Mouse (Mus musculus): Measurements from ENCODE around the gene St6gal1.

St6gal1 gene

DNA sequence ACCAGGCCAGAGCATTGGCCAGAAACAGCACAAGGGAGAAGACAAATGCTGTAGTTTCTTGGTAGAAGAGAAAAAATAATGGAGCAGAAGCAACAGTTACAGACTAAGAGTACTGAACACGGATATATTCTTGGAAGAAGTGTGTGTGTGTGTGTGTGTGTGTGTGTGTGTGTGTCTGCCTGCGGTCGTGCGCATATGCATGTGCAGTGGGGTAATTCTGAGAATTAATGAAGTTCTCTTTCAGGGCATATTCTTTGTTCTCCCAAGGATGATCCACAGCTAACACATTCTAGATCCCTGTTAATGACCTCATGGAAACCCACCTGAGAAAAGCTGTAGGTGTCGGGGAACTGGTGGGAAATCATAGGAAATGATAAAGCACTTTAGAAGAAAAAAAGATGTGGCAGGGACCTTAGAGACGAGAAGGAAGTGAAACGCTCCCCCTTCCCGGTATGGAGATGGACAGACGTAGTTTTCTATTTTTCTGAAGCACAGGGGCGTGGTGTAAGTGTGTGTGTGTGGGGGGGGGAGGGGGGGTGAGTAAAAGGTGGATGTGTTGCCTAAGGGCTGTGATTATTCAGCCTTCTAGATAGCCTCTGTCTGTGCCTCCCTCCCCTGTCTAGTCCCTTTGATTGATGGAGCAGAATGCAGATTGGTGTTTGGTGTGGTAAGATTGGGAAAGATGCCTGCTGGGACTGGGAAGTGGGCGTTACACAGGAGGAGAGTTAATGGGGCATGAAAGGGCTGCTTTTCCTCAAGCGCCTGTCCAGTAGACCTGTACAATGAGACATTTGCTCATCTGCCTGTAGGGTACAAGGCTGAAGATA is 82.8 kb downstream of the St6gal1 start:
- no peak for DNase-seq

DNA sequence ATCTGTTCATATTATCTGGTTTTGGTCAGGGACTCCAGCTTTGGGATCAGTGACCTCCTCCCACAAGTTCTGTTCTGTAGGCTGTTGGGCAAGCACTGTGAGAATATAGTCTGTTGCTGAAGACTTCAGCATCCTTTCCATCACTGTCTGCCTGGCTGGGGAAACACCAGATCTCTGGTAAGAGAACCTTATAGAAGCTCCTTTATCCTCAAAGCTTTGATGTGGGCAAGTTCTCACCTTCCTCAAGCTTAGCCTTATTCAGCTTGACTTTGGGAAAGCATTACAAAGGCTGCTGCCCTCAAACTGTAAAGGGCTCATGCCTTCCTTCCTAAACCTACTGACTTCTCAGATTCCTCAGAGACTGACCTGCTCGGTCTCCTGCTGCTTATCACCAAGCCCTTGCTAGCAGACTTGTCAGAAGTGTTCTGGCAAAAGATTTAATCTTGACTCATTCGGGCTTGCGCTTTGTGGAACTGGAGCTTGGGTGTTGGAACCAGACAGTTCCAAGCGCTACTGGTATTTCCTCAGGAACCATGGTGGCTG is 83.5 kb downstream of the St6gal1 start:
- no peak for DNase-seq

DNA sequence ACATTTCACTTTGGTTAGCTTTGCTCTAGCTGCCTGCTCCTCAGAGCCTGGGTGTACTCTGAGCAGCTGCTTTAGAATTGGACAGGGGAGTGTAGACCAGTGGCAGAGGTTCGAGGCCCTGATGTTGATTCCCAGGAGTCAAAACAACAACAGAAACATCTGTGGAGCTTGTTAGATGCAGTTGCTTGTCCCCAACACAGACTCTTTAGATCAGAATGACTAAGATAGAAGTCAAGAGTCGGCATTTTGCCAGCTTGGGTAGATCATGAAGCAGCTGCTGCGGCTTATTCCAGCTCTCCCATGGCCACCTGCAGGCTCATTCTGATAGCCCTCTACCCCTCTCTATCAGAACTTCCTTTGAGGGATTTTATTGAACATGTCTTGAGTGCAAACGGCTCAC is 84.5 kb downstream of the St6gal1 start:
- no peak for DNase-seq

DNA sequence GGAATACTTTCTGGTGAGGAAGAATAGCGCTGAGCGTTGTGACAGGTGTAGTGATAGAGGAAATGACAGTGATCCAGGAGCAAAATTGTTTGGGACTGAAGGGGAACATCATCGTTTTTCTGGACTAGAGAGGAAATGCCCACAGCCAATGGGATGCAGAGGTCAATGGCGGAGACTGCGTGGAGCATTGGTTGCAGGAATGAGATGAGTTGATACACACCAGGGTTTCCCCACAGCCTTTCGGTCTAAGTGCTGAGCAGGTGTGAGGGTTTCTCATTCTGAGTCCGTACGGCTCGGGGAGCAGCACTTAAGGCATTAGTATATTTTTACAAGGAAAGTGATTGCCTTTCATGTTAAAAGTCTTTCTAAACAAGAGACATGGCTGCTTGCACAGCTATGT is 88.1 kb downstream of the St6gal1 start:
- DNase-seq: no peak

DNA sequence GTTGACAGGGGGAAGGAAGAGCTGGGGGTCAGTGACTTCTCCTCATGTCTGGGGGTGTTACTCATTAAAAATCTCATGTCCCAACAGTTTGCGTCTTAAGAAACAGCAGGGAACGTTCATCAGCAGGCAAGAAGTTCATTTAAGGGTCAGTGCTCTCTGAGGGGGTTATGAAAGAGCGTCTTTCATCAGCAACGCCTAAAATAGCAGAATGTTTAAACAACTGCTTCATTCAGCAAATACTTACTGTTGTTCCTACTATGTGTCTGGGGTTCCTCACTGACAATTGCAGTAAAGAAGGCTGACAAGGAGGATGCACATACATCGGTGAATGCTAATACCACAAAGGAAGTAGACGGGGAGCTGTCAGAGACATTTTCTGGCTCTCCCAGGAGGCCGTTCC is 90.2 kb downstream of the St6gal1 start:
- no peak for DNase-seq

DNA sequence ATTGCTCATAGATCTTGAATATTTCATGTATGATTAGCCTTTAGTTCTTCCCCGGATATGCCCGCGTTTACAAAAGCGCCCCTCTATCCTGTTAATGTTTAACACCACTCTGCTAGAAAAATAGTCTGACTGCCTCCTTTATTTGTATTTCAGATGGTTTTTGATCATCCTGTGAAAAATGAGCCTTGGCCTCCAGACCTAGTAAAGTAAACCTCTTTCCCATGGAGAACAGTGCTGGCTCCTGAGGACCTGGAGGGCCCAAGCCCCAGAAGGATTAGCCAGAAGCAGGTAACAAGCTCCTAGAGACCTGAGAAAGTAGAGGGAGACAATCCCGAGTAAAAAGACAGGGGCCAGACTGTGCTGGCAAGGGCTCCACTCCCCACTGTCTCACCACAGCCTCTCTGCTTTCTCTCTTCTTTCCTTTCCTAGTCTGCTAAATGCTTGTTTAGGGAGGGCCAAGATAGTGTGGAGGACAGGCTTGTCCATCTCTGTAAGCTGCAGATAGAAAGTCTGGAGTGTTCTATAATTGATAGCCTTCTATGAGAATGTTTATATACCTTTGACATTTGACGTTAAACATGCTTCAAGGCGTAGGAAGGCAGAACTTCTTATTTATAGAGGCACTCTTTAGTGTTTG is 93.0 kb downstream of the St6gal1 start:
- DNase-seq: no peak

DNA sequence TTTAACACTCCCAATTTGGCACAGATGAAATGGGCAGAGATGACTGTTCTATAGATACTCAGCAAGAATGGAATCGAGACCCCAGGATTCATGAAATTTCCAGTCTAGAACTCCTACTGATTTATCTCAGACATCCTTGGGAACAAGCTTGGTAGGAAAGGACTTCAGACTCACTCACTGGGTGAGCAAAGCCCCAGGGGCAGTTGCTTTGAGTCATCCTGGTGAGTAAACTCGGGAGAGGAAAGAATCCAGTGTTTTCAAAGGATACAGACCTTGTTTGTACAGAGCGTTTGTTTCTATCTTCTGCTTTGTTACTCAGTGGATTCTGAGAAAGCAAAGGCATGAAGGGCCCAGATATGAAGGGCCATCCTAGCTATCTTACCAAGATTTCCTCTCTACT is 95.5 kb downstream of the St6gal1 start:
- DNase-seq: no peak

DNA sequence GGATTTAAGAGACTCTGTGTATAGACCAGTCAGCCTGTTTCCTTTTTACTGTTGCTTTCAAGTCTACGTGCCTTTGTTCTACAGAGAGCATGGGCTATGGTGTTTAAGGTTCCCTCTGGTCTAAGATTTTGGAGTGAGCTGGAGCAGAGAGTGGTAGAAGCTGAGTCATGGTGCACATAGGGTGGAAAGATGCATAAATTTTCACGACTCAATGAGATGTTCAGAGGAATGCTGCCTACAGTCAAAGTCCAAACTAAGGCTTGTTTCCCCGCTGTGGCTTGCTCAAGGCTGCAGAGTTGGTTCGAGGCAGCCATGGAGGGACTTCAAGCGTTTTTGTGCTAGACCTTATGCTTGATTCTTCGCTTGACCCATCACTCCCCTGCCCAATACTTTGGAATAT is 96.0 kb downstream of the St6gal1 start:
- DNase-seq: no peak

DNA sequence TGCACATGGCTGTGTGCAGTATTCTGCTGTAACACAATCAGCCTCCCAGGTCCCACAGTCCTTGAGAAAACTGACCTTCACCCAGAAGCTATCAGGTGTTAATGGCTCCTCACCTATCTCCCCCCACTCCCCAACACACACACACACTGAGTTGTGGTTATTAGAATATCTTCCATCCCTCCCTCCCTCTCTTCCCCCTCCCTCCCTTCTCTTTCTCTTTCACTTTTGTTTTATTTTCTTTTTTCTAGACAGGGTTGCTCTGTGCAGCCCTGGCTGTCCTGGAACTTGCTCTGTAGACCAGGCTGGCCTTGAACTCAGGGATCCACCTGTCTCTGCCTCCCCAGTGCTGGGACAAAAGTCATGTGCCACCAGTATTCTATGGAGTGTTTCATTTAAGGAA is 97.9 kb downstream of the St6gal1 start:
- no peak for DNase-seq

DNA sequence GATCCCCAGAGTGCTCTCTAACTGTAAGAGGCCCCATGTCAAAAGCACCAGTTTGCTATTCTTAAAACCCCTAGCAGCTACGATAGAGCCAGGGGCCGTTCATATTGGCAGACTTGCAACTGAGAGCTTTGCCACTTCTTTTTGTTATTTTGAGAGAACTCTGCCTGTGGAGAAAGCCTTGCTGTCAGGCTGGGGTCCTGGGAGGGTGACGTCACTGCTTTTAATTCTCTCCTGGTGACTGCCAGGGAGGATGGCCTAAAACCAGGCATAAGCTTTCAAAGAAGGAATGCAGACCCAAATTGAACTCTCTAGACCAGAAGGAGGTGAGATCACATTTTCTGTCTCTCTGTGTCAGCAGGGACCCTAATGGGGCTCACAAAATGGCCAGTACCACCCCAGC is 99.4 kb downstream of the St6gal1 start:
- DNase-seq: no peak

DNA sequence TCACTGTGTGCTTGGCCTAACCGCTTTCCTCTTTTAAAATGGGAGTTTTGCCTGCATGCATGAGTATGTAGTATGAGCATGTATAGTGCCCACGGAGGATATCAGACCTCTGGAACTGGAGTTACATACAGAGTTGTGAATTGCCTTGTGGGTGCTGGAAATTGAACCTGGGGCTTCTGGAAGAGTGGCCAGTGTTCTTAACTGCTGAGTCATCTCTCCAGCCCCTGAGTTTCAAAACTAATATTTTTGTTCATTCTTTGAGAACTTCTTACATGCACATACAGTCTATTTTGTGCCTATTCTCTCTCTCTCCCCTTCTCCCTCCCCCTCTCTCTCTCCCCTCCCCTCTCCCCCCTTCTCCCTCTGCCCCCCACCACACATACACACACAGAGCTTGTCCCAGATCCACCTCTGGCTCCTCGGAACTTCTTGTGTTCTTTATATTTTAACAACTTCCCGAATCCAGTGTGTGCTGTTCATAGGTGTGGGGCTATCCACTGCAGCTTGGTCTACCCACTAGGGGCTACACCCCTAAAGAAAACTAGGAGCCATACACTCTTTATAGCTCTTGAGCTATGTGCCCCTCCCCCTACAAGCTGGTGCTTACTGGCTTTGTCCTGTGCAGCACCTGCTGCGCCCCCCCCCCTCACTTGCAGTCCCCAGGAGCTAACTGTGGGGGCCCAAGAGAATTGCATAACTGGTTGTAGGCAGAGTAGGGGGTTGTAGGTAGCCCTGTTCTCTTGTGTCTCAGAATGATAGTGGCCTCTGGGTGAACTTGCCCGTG is 100.5 kb downstream of the St6gal1 start:
- no peak for DNase-seq

DNA sequence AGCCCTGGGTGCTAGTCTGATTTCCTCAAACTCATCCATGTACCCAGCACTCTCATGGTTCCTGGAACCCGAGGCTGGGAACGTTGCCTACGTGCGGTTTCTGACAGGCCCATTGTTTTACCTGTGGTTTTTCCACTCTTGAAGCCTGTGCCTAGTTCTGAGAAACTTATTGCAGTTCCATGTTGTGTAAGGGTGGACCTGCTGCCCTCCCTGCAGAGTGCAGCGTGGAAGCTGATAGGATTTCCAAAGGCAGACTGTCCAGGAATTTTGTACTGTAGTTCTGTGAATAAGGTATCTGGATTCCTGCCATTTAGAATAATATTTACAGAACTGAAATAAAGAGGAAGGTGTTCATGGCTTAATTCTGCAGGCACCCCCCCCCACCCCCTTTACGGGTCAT is 102.1 kb downstream of the St6gal1 start:
- DNase-seq: no peak

DNA sequence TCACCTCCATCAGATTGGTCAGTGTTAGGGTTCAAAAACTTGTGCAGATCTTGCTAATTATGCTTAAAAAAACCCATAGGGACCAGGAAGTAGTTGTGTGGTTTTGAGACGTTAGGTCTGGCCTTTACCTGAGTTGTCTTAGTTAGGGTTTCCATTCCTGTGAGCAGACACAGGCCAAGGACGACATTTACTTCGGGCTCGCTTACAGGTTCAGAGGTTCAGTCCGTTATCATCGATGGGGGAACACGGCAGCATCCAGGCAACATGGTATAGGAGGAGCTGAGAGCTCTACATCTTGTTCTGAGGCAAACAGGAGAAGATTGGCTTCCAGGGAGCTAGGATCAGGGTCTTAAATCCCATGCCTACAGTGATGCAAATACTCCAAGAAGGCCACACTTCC is 102.7 kb downstream of the St6gal1 start:
- DNase-seq: no peak

DNA sequence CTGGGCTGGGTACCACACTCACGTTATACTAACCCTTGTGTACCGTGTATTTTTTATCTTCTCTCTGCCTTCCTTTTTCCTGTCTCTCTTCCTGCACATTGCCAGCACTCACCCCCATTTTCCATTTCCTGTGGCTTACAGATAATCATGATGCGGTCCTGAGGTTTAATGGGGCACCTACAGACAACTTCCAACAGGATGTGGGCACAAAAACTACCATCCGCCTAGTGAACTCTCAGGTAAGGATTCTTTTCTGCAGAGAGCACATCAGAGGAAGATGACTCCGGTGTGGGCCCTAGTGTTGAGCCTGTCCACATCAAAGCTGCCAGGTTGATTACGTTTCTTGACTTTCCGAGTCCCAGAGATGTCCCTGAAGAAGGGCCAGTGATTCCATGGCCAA is 103.7 kb downstream of the St6gal1 start:
- no peak for DNase-seq

DNA sequence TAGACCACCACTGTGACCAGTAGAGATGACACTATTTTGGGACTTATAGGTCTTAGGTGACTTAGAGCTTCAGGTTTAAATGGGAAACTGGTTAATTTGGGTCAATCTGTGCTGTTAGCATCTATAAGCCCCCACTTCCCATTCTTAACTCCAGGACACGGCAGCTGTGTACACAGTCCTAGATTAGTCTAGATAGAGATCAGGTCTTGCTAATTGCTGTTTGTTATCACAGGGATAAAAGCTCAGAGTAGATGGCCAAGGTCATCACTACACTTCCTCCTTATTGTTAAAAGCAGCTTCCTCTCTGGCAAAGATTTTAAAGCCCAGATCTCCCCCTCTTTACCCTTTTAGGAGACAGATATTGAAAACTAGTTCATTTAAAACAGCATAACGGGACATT is 107.6 kb downstream of the St6gal1 start:
- DNase-seq: no peak

DNA sequence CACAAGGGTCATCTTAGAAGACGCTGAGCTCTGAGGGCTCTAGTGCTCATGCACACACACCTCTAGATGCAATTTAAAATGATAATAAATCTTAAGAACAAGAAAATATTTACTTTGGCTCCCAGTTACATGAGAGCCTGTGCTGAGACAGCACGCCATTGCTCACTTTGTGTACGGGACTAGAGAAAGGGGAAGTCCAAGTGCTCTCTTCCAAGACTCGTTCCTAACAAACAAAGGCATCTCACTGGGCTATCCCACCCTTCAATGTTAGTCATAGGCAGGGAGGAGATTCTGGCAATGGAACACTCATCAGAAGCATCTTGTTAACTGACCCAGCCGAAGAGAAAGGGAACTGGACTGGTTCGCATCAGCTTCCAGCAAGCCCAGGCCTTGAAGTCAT is 108.1 kb downstream of the St6gal1 start:
- DNase-seq: no peak

DNA sequence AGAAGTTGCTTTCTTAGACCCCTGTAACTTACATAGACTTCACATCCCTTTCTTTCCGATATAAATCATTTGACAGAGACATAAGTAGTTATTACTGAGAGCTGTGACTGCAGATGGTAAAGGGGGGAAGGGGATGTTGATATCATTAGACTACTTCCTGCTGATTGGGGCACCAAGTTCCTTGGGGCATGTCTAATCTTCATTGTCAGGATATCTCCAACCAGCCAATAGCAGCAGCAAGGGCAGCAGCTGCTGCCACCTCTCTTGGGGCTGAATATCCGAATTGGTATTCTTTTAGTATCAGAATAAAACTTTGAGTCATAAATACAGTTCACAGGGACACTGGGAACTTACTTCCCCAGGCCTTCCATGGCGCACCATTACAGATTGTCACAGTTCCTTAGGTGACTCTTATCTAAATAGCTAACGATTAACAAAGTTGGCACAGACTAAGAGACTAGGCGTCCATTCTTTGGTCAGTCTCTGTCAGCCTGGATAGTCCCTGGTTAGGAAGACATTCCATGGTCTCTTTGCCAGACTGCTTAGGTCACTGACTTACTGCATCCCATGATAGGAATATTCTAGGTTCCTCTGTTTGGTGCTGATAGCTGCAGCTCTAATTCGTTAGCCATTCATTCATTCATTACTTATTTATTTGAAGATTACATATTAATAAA is 109.5 kb downstream of the St6gal1 start:
- no peak for DNase-seq

DNA sequence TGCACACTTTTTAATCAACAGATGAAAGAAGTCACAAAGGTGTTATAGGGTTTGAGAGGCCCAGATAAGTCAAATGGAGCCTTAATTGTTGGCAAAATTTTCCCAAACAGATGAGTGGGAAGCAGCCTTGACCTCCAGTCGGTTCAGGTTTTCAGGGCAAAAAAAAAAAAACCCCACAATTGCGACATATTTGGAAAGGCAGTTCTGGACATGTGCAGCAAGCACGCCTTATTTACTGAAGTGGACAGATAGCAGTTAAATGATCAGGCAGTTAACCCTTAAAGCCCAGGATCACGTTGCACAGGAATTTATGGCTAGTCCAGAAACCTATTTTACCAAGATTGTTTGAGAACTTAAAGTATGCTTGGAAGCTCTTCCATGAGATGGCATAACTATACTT is 112.8 kb downstream of the St6gal1 start:
- DNase-seq: no peak

DNA sequence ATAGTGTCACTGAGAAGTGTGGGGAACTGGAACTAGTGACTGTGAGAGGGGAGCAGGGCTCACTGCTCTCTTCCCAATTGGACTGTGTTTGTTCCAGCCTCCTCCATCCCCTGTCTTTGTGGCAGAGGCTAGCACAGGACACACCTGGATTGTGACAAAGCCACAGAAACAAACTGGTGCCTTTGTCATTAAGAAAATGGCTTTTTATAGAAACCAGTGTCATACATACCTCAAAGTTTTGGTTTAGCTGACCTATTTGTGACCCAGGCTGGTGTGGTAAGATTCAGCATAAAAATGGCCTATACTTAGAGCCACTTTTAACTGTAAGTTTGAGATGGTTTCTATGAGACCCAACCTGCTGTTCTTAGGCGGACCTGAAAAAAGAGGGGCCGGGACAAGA is 116.7 kb downstream of the St6gal1 start:
- no peak for DNase-seq

DNA sequence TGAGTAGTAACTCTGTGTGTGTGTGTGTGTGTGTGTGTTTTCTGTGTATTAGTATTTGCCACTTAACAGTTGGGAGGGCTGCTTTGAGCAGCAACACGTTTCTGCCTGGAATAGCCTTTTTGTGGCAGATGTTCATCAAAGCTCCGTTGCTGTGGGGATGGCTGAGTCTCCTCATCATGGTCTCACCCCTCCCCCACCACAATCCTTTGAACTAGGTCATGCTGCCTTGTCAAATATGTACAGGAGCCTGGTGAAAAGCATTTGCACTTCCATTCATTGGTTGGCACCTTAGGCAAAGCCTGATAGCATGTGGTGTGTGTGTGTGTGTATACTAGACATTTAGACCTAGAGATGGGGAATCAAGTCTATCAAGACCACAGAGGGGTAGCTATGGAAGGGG is 126.3 kb downstream of the St6gal1 start:
- DNase-seq: no peak

DNA sequence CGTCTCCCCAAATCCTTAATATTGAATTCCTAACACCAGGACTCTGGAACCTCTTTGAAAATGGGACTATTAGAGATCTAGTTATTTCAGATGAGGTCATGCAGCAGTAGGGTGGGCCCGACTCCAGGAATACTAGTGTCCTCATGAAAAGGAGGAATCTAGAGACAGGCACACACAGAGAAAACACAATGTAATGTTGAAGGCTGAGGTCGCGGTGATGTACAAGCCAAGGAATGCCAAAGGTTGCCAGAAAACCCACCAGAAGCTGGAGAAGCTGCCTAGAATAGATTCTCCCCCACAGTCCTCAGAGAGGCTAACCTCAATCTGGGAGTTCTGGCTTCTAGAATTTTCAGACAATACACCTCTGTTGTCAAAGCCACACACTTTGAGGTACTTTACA is 136.5 kb downstream of the St6gal1 start:
- no peak for DNase-seq

DNA sequence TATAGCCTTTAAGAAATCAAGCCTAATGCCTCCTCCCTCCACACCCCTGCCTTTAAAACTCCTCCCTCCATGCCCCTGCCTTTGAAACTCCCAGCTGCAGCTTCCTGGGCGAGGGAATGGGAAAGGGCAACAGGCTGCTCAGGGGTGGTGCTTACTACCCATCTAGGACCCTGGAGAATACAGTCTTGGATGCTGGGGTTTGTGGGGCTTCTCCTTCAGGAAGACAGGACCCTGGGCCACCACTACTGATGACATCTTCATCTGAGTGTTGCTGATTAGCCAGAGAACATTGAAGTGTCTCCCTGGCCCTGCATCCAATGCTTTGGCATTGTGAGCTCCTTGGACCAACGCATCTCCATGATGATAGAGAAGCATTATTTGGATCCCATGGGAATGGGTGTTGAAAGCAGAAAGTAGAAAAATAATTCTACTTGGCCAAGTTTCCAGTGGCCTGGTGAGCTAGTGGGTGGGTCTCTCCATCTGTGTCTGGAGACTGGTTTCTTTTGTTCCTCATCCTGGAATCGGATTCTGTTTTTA is 137.0 kb downstream of the St6gal1 start:
- DNase-seq: no peak
